Mouse (Mus musculus): ENCODE data around the gene Lcorl.

The Lcorl gene

GRCm38 (mm10) chr5:45857254-45858011 lies at the start of gene Lcorl:
Gene Lcorl, minus strand, starts transcription at chr5:45857615.
- peak; percentile 99 for DNase-seq

GRCm38 (mm10) chr5:45904683-45905082 lies 47.3 kb upstream of the Lcorl start:
- DNase-seq = no peak

GRCm38 (mm10) chr5:45903246-45903645 lies 45.8 kb upstream of the Lcorl start:
- no peak for DNase-seq

- no peak for DNase-seq
These were observed 37.9 kb upstream of the Lcorl start for GRCm38 (mm10) chr5:45895362-45895761.

- no peak for DNase-seq
These were observed 36.3 kb upstream of the Lcorl start for GRCm38 (mm10) chr5:45893696-45894095.

- no peak for DNase-seq
These were observed 18.9 kb upstream of the Lcorl start for GRCm38 (mm10) chr5:45876328-45876727.

- DNase-seq = no peak
These were observed 18.1 kb upstream of the Lcorl start for GRCm38 (mm10) chr5:45875472-45875871.

- DNase-seq = no peak
These were observed 17.0 kb upstream of the Lcorl start for GRCm38 (mm10) chr5:45874284-45875030.

GRCm38 (mm10) chr5:45858368-45858767 lies 953 bp upstream of the Lcorl start:
- DNase-seq = no peak

- no peak for DNase-seq
These were observed 550 bp downstream of the Lcorl start for GRCm38 (mm10) chr5:45856876-45857253.

- peak; percentile 93 for DNase-seq
These were observed 1.1 kb downstream of the Lcorl start for GRCm38 (mm10) chr5:45856303-45856821.

GRCm38 (mm10) chr5:45855526-45856302 lies 1.7 kb downstream of the Lcorl start:
- DNase-seq = peak; percentile 69

- no peak for DNase-seq
These were observed 12.7 kb downstream of the Lcorl start for GRCm38 (mm10) chr5:45844723-45845122.

GRCm38 (mm10) chr5:45835131-45835530 lies 22.3 kb downstream of the Lcorl start:
- DNase-seq = no peak

- DNase-seq = no peak
These were observed 45.9 kb downstream of the Lcorl start for GRCm38 (mm10) chr5:45811527-45811926.

GRCm38 (mm10) chr5:45791864-45792263 lies 65.6 kb downstream of the Lcorl start:
- peak; percentile 14 for DNase-seq

GRCm38 (mm10) chr5:45790221-45790620 lies 67.2 kb downstream of the Lcorl start:
- no peak for DNase-seq

GRCm38 (mm10) chr5:45757502-45758121 lies 99.8 kb downstream of the Lcorl start:
- peak; percentile 41 for DNase-seq

GRCm38 (mm10) chr5:45737911-45738310 lies 119.5 kb downstream of the Lcorl start:
- DNase-seq = no peak

- DNase-seq = no peak
These were observed 123.7 kb downstream of the Lcorl start for GRCm38 (mm10) chr5:45733751-45734150.

GRCm38 (mm10) chr5:45718848-45719488 lies 138.4 kb downstream of the Lcorl start:
- no peak for DNase-seq

- DNase-seq = no peak
These were observed 147.8 kb downstream of the Lcorl start for GRCm38 (mm10) chr5:45709653-45710052.
